Mouse (Mus musculus) limb, embryonic 13.5 days (tissue): ENCODE results near the gene Snx33. TPM values are rescaled to one million over a fixed set of nuclear protein-coding genes. Genes with fewer than 3 reads are reported as not detected.
"Not testable (repeated sequence)": the region's sequence is repeated elsewhere in the genome, so short reads cannot be mapped to it uniquely, and the experiment has no call there.

Experiments used
- ATAC-seq: fragments of 200-750 bp; cut with Nextera tagmentation; 2 replicates; pipeline ENCODE4 v1.8.0; 2017; ENCODE audit warnings: low read depth, moderate number of reproducible peaks, moderate TSS enrichment; ENCODE audit not compliant: low FRiP score
- H3K27ac ChIP-seq: fragments of 300-500 bp; sonication (generic); 2 replicates; pipeline ENCODE4 v1.5.1; 2015; ENCODE audit warnings: inconsistent platforms, mild to moderate bottlenecking, moderate library complexity
- H3K27me3 ChIP-seq: fragments of 300-500 bp; sonication (generic); 2 replicates; pipeline ENCODE4 v1.6.1; 2015; ENCODE audit warnings: mild to moderate bottlenecking, inconsistent platforms
- H3K36me3 ChIP-seq: fragments of 300-500 bp; sonication (generic); 2 replicates; pipeline ENCODE4 v1.6.1; 2015; ENCODE audit warnings: inconsistent platforms, mild to moderate bottlenecking, moderate library complexity
- H3K4me1 ChIP-seq: fragments of 300-500 bp; sonication (generic); 2 replicates; pipeline ENCODE4 v1.6.1; 2015; ENCODE audit warnings: inconsistent platforms
- H3K4me2 ChIP-seq: fragments of 300-500 bp; sonication (generic); replicated peaks from 2 replicates; pipeline ENCODE4 v1.6.1; 2015; ENCODE audit warnings: inconsistent platforms, mild to moderate bottlenecking, moderate library complexity
- H3K4me3 ChIP-seq: fragments of 300-500 bp; sonication (generic); 2 replicates; pipeline ENCODE4 v1.5.1; 2015; ENCODE audit warnings: moderate library complexity, mild to moderate bottlenecking, inconsistent platforms
- H3K9ac ChIP-seq: fragments of 300-500 bp; sonication (generic); 2 replicates; pipeline ENCODE4 v1.6.1; 2015; ENCODE audit warnings: mild to moderate bottlenecking, inconsistent platforms
- H3K9me3 ChIP-seq: fragments of 300-500 bp; sonication (generic); 2 replicates; pipeline ENCODE4 v1.6.1; 2016; ENCODE audit warnings: inconsistent platforms
- WGBS: fragments of 180-500 bp; shearing (Covaris S2); methylation state at CpG from one replicate; pipeline ENCODE4 v1.1.7; 2015; 5-methylcytosine and 5-hydroxymethylcytosine counted together
- polyA plus RNA-seq: library from polyadenylated mRNA; unstranded; fragments of >200 nt; fragmentation: Nextera tagmentation; extraction: Ambion mirVana; gene quantifications from 2 replicates; pipeline ENCODE4 v1.2.1, GENCODE M21; 2015

The Snx33 gene
- polyA plus RNA-seq = 12.0 and 13.1 TPM in 2 replicates

DNA sequence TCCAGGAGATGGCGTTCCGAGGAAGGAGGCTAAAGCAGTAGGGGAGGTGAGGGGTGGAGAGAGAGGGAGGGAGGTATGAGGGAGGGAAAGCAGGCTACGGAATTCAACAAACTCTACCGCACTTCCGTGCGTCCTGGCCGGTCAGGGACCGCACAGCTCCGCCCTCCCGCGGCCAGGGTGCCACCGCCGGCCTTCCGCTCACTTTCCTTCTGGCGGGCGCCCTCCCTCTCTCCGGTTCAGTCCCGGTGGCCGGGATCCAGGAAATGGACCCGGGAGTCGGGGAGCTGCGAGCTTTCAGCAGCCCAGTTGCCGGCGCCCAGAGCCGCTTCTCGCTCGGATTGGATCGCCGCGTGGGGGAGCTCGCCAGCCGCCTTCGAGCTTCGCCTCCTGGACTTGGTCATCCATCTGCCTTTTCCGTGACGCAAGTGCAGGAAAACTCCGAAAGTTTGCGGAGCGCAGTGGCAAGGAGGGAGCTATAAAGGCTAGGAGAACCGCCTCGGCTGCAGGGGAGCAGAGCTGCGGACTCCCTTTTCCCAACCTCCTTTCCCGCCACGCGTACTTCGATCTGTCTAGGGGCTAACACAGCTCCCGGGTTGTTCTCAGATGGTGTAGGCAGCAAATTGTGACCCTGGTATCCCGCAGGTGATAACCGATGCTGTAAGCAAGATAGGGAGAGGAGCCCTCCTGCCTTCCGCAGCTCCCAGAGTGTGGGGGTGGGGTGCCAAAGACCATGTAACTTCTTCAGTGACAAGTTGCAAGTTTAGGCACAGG, at the start of gene Snx33:
Gene Snx33, minus strand, starts transcription at position 331 of the 771 bp plus-strand sequence.
- Histone ChIP-seq H3K4me3 (peak within 1 kb of the TSS; percentile 79), H3K27ac (peak within 1 kb of the TSS; percentile 97), H3K4me2 (peak within 1 kb of the TSS; percentile 89), H3K27me3 (0 out of 2 replicates have a peak, but pooled peaks cover 5% of the 10 kb centered on the region), H3K9ac (peak within 1 kb of the TSS; percentile 89), H3K36me3 (peaks cover 22% of the 10 kb centered on the region), H3K9me3 (no peaks in the 10 kb centered on the region), H3K4me1 (peaks cover 44% of the 10 kb centered on the region)
- WGBS = under 1% methylated on average over 49 of the region's 50 CpGs
- peak; percentile 92 for ATAC-seq

DNA sequence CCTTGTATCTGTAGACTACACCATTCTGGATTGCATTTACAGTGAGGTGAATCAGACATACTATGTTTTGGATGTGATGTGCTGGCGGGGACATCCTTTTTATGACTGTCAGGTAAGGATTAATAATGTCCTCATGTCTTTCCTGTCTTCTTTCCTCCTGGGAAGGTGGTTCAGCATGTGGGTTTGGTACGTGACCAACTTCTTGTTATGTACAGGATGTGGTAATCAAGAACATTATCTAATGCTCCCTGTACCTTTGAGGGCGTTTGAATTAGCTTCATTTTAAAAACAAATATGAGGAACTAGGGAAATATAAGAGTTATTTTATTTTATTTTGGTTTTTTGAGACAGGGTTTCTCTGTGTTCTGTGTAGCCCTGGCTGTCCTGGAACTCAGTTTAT, 47.0 kb upstream of the Snx33 start:
- Histone ChIP-seq H3K27ac (no peak overlapping the region), H3K4me1 (no peaks in the 10 kb centered on the region), H3K36me3 (peaks cover 37% of the 10 kb centered on the region), H3K9me3 (no peaks in the 10 kb centered on the region), H3K27me3 (no peaks in the 10 kb centered on the region), H3K4me2 (no peak overlapping the region), H3K9ac (no peak overlapping the region), H3K4me3 (no peak overlapping the region)
- 81% methylated on average over 3 of the region's 3 CpGs for WGBS
- ATAC-seq = no peak

DNA sequence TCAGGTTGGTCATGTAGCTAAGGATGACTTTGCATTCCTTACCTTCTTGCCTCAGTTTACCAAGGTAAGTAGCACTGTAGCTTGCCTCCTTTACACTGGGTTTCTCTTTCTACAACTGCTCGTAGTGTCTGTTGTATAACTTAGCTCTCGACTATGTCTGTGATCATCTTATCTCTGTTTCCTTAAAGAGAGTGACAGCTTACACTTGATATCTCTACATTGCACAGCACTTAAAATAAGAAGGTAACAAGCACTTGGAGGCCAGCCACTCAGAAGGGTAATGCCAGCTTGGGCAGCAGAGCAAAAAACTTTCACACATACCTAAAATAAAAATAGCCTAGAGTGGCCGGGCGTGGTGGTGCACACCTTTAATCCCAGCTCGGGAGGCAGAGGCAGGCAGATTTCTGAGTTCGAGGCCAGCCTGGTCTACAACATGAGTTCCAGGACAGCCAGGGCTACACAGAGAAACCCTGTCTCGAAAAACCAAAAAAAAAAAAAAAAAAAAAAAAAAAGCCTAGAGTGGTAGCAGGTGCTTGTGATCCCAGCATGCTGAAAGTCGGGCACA, 45.9 kb upstream of the Snx33 start:
- peaks cover 32% of the 10 kb centered on the region for H3K36me3 ChIP-seq
- 85% methylated on average over 8 of the region's 8 CpGs for WGBS
- H3K9me3 ChIP-seq = no peaks in the 10 kb centered on the region
- H3K4me1 ChIP-seq = no peaks in the 10 kb centered on the region
- no peak for ATAC-seq
- no peak overlapping the region for H3K27ac ChIP-seq
- no peak overlapping the region for H3K4me2 ChIP-seq
- H3K27me3 ChIP-seq = no peaks in the 10 kb centered on the region
- no peak overlapping the region for H3K9ac ChIP-seq
- H3K4me3 ChIP-seq = no peak overlapping the region

DNA sequence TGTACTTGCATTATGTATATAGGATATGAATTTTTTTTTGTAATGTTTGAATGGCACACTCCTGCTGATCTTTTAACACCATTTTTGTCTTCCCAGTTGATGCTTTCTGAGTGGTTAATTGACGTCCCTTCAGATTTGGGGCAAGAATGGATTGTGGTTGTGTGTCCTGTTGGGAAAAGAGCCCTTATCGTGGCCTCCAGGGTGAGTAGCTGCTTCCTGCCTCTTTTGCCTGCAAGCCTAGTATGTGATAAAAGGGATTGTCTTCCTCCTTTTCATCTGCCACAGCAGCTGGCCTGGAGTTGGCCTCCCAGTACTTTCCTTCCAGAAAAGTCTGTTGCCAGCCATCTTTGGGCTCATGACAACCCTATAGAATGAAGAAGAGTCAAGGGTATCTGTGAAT, 42.0 kb upstream of the Snx33 start:
- Histone ChIP-seq H3K9ac (no peak overlapping the region), H3K4me3 (no peak overlapping the region), H3K36me3 (peaks cover 55% of the 10 kb centered on the region), H3K27me3 (no peaks in the 10 kb centered on the region), H3K9me3 (no peaks in the 10 kb centered on the region), H3K4me2 (no peak overlapping the region), H3K4me1 (no peaks in the 10 kb centered on the region), H3K27ac (no peak overlapping the region)
- no peak for ATAC-seq
- 75% methylated on average over 2 of the region's 2 CpGs for WGBS

DNA sequence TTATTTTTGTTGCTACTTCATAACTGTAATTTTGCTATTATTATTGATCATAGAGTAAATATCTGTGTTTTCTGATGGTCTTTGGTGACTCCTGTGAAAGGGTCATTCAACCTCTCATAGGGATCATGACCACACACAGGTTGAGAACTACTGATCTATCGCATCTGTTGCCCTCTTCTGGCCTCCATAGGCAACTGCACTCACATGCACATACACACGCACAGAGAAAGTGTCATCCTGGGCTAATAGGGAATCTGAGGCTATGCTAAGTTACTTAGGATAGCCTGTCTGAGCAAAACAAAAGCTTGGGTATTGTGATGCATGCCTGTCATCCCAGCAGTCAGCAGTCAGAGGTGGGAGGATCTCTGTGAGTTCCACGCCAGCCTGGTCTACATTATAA, 33.4 kb upstream of the Snx33 start:
- no peak overlapping the region for H3K4me3 ChIP-seq
- H3K36me3 ChIP-seq = peaks cover 47% of the 10 kb centered on the region
- no peak overlapping the region for H3K27ac ChIP-seq
- no peaks in the 10 kb centered on the region for H3K27me3 ChIP-seq
- H3K4me1 ChIP-seq = 0 out of 2 replicates have a peak, but pooled peaks cover 2% of the 10 kb centered on the region
- WGBS = 97% methylated on average over 3 of the region's 3 CpGs
- ATAC-seq = no peak
- 0 out of 2 replicates have a peak, but pooled peaks cover 3% of the 10 kb centered on the region for H3K9me3 ChIP-seq
- no peak overlapping the region for H3K9ac ChIP-seq
- no peak overlapping the region for H3K4me2 ChIP-seq

DNA sequence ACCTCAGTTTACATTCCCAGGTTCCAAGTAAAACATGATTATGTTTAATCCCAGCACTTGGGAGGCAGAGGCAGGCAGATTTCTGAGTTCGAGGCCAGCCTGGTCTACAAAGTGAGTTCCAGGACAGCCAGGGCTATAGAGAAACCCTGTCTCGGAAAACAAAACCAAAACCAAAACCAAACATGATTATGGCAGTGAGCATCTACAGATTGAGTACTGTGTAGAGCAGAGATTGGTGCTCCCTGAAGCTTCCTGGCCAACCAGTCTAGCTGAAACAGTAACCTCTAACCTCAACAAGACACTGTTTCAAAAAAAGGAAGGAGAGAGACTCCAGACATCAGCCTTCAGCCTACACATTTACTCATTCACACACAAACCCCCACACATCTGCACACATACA, 30.5 kb upstream of the Snx33 start:
- no peak overlapping the region for H3K27ac ChIP-seq
- 92% methylated on average over 2 of the region's 2 CpGs for WGBS
- no peak overlapping the region for H3K4me2 ChIP-seq
- H3K4me1 ChIP-seq = 0 out of 2 replicates have a peak, but pooled peaks cover 2% of the 10 kb centered on the region
- H3K9me3 ChIP-seq = 0 out of 2 replicates have a peak, but pooled peaks cover 3% of the 10 kb centered on the region
- H3K4me3 ChIP-seq = no peak overlapping the region
- no peaks in the 10 kb centered on the region for H3K27me3 ChIP-seq
- H3K9ac ChIP-seq = no peak overlapping the region
- no peak for ATAC-seq
- H3K36me3 ChIP-seq = peaks cover 38% of the 10 kb centered on the region

DNA sequence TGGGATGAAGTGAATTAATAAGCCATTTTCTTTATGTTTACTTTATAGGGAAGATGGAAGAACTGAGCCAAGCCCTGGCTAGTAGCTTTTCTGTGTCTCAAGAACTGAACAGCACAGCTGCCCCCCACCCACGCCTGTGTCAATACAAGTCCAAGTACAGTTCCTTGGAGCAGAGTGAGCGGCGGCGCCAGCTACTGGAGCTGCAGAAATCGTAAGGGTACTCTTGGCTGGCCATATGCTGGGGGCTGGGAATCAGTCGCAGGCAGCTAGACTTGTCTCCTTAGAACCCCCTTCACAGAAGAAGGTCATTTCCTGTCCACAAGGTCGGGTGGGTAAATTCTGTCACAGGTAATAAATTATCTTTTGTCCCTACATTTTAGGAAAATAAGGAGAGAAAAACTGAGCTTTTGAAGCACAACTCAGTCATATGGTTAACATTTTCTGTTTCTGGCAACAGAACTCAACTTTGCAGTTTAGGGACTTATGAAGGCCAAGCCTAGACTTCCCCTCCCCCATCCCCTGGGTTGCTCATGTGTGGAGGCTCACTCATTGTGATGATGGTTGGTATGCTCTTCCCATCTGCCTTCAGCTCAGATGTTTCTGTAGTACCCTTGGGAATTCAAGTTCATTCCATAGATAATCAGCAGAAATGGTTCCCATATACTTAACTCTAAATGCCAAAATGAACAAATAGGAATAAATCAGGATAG, 28.9 kb upstream of the Snx33 start:
- no peaks in the 10 kb centered on the region for H3K27me3 ChIP-seq
- H3K36me3 ChIP-seq = peaks cover 29% of the 10 kb centered on the region
- WGBS = 51% methylated on average over 7 of the region's 7 CpGs
- no peak overlapping the region for H3K4me2 ChIP-seq
- no peak for ATAC-seq
- no peak overlapping the region for H3K4me3 ChIP-seq
- H3K27ac ChIP-seq = no peak overlapping the region
- 0 out of 2 replicates have a peak, but pooled peaks cover 3% of the 10 kb centered on the region for H3K9me3 ChIP-seq
- H3K4me1 ChIP-seq = 0 out of 2 replicates have a peak, but pooled peaks cover 2% of the 10 kb centered on the region
- H3K9ac ChIP-seq = no peak overlapping the region

DNA sequence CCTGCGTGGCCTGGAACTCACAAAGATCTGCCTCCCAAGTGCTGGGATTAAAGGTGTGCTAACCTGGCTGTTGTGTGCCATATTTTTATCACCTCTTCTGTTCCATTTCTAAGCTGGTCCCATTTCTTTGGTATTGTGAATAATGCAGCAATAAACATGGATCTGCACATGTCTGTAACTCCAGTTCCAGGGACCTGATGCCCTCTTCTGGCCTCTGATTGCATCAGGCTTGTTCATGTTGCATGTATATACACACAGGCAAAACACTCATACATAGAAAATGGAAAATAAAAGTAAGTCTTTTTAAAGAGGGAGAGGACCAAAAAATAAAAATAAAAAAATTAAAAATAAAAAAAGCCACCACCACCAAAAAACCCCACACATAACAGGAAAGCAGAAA, 25.4 kb upstream of the Snx33 start:
- H3K27ac ChIP-seq = no peak overlapping the region
- no peak overlapping the region for H3K9ac ChIP-seq
- H3K4me3 ChIP-seq = no peak overlapping the region
- 97% methylated on average over 1 of the region's 1 CpGs for WGBS
- H3K4me1 ChIP-seq = peaks cover 14% of the 10 kb centered on the region
- no peak overlapping the region for H3K4me2 ChIP-seq
- H3K27me3 ChIP-seq = no peaks in the 10 kb centered on the region
- no peak for ATAC-seq
- H3K36me3 ChIP-seq = peaks cover 17% of the 10 kb centered on the region; the same call in 1 of the 2 replicates
- no peaks in the 10 kb centered on the region for H3K9me3 ChIP-seq

DNA sequence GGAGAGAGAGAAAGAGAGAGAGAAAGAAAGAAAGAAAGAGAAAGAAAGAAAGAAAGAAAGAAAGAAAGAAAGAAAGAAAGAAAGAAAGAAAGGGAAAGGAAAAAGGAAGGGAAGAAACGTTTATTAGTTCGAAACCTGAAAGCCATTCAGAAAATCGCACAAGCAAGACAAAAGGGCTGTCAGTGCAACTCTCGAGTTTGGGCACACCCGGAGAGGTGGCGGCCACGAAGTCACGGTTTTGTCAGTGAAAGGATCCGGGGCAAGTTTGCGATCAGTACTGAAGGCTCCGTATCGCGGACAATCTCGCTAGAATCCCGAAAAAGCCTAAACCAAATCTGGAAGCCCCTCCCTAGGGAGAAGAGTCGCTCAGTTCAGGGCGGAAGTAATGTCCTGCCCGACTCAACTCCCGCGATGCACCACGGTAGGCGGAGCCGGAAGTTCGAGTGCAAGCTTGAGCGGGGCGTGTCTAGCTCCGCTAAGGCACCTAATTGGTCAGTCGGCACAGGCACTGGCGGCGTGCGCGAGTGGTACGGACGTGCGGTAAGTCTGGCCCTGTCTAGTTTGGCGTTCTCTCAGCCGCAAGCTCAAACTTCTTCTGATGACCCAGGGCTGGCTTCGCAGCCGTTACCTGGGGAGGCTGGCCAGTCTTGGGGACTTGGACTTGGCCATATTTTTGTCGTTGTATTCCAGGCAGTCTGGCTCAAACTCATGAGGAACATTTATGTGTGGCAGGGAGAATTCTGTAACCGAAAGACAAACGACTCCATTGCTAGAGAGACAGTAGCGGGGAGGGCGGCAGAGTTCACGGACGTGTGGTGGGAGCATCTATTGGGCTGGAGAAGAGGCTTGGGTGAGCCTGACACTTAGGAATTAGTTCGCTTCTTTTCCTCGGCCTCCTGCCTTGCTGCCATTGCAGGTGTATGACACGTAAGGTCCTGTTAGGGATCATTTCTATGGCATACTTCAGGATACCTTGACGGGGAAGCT, 22.5 kb upstream of the Snx33 start, which contains the start of gene Snupn:
Gene Snupn, plus strand, starts transcription at position 465 of the 987 bp plus-strand sequence.
- H3K36me3 ChIP-seq = peaks cover 1% of the 10 kb centered on the region; the same call in 1 of the 2 replicates
- ATAC-seq = peak; percentile 100
- H3K4me3 ChIP-seq = peak within 1 kb of the TSS; percentile 59
- no peaks in the 10 kb centered on the region for H3K27me3 ChIP-seq
- peak within 1 kb of the TSS; percentile 76 for H3K9ac ChIP-seq
- peak within 1 kb of the TSS; percentile 88 for H3K27ac ChIP-seq
- peak within 1 kb of the TSS; percentile 86 for H3K4me2 ChIP-seq
- no peaks in the 10 kb centered on the region for H3K9me3 ChIP-seq
- whole genome bisulfite sequencing = under 1% methylated on average over 50 of the region's 50 CpGs
- H3K4me1 ChIP-seq = peaks cover 11% of the 10 kb centered on the region

DNA sequence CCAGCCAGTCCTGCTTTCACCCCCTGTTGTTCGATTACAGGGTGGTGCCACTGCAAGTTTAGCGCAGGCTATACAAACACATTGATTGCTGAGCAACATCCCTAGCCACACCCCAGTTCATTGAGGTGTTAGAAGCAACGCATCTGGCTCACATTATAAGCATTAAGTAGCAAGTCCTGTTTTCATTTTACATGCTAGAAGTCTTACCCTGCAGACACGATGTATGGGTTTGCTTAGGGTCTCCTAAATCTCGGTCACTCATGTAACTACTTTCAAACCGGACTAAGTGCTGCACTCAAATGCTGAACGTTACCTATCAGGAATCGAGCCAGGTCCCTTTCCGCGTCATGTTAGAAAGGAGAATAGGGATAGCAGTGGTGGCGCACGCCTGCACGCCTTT, 21.6 kb upstream of the Snx33 start:
- H3K4me3 ChIP-seq = peak overlapping the region; percentile 59
- 11% methylated on average over 13 of the region's 13 CpGs for WGBS
- peaks cover 11% of the 10 kb centered on the region for H3K4me1 ChIP-seq
- H3K27me3 ChIP-seq = no peaks in the 10 kb centered on the region
- peak overlapping the region; percentile 6; the same call in 1 of the 2 replicates for H3K27ac ChIP-seq
- no peaks in the 10 kb centered on the region for H3K9me3 ChIP-seq
- no peaks in the 10 kb centered on the region for H3K36me3 ChIP-seq
- no peak for ATAC-seq
- H3K4me2 ChIP-seq = peak overlapping the region; percentile 86
- peak overlapping the region; percentile 62 for H3K9ac ChIP-seq

DNA sequence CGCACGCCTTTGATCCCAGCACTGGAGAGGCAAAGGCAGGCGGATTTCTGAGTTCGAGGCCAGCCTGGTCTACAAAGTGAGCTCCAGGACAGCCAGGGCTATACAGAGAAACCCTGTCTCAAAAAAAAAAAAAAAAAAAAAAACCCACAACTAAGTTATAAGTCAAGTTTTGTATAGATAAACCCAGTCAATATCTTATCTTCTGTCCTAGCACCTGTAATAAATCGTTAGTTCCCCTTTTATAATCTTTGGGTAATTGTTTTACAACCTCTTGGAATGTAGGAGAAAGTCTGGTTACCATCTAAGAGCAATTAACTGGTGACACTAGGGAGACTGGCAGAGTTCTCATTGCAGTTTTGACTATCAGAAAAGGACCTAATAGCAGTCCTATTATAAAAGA, 20.5 kb upstream of the Snx33 start:
- not testable (repeated sequence) for H3K27me3 ChIP-seq, H3K4me3 ChIP-seq, H3K36me3 ChIP-seq, ATAC-seq, H3K9me3 ChIP-seq, H3K9ac ChIP-seq, H3K4me2 ChIP-seq, H3K27ac ChIP-seq
- peaks cover 11% of the 10 kb centered on the region for H3K4me1 ChIP-seq
- 36% methylated on average over 5 of the region's 5 CpGs for WGBS
